10 mouse cellular contexts compared by ENCODE assay signal in the genomic region with DNA sequence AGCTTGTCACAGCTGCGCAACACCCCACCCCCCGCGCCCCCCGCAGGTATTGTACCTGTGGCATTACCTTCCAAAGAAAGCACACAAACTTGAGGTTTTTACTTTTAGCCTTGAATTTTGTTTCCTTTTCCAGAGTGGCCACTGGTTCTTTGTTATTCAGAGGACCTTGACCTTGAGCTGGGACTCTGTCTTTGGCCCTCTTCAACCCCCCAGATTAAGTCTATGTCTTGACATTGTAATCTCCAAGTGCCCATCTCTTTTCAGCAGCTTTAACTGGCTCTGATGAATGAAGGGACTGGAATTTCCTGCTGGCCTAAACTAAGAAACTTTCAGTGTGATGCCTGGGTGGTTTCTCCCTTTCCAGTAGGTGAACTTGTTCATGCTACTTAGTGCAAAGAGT. TPM values are rescaled to one million over a fixed set of nuclear protein-coding genes. Genes with fewer than 3 reads are reported as not detected.
DNase-seq lines count a peak whose midpoint lies in the region; ATAC-seq and TF ChIP-seq lines count a peak whose summit lies in the region.
"Had no signal": no experiment of that assay in that cellular context is flagged by ENCODE, and none has a peak within 500 bp of the region (broad histone marks: within the 10 kb centered on the region; RNA-seq: fewer than 3 reads in every experiment).

No protein-coding gene starts in this region.

- H3K27me3 ChIP-seq in heart, postnatal 0 days (ENCODE audit: control insufficient read depth, insufficient read depth, low read length): no peaks in the 10 kb centered on the region
- no peaks in the 10 kb centered on the region for H3K27me3 ChIP-seq in embryonic facial prominence, embryonic 12.5 days
- no peaks in the 10 kb centered on the region for H3K27me3 ChIP-seq in intestine, embryonic 16.5 days (replicated peaks; ENCODE audit: control insufficient read depth, insufficient read depth, low read length)
- H3K27me3 ChIP-seq in myocyte (ENCODE audit: control insufficient read depth, insufficient read depth, insufficient read length): no peaks in the 10 kb centered on the region

- ATAC-seq in heart, postnatal 0 days (ENCODE audit: insufficient read depth, low read depth): no peak
- no peak for ATAC-seq in embryonic facial prominence, embryonic 12.5 days (ENCODE audit: insufficient number of reproducible peaks, insufficient read depth, low FRiP score, low TSS enrichment)
- no peak for ATAC-seq in intestine, embryonic 16.5 days
- ATAC-seq: CD4-positive, CD25-positive, alpha-beta regulatory T cell, adult 4 months had no signal

- peaks cover 7% of the 10 kb centered on the region; the same call in 1 of the 2 replicates for H3K4me1 ChIP-seq in heart, postnatal 0 days (ENCODE audit: control insufficient read depth, insufficient read depth)
- H3K4me1 ChIP-seq in embryonic facial prominence, embryonic 12.5 days: 0 out of 2 replicates have a peak, but pooled peaks cover 3% of the 10 kb centered on the region
- H3K4me1 ChIP-seq in intestine, embryonic 16.5 days (ENCODE audit: control insufficient read depth, insufficient read depth, low read length): peaks cover 6% of the 10 kb centered on the region

- no peak for TF ChIP-seq POLR2A in myocyte (IDR thresholded peaks at IDR 0.05; ENCODE audit: insufficient read length, low read depth)

- no peak for TF ChIP-seq CTCF in heart, postnatal 0 days (IDR thresholded peaks at IDR 0.05; ENCODE audit: low read depth)

- H3ac ChIP-seq in myocyte (ENCODE audit: control insufficient read depth, insufficient read length): no peak overlapping the region

- DNase-seq in heart, postnatal 0 days (ENCODE audit: low spot score): no peak
- no peak for DNase-seq in heart, postnatal 10 days
- DNase-seq in frontal cortex, postnatal 36 days (ENCODE audit: low spot score in 2 of 2): no peak
- no peak for DNase-seq in urinary bladder, postnatal 4 days (ENCODE audit: low spot score in 2 of 2)
- no peak for DNase-seq in right cerebral cortex, adult 18-20 months

- H3K9ac ChIP-seq in heart, postnatal 0 days (replicated peaks; ENCODE audit: low read depth, low read length): no peak overlapping the region
- no peak overlapping the region for H3K9ac ChIP-seq in embryonic facial prominence, embryonic 12.5 days
- H3K9ac ChIP-seq in intestine, embryonic 16.5 days (ENCODE audit: low read depth, low read length): peak overlapping the region; percentile 84

- no peaks in the 10 kb centered on the region for H3K79me2 ChIP-seq in myocyte (ENCODE audit: control insufficient read depth, insufficient read depth)

- intact Hi-C loops in heart, postnatal 10 days (cut with DNase I): loop anchor here (1.0 to 10.0 kb wide), 4 partner anchors 69 to 375 kb away; partner anchors contain the start of gene Heca

- H3K4me2 ChIP-seq in heart, postnatal 0 days (ENCODE audit: low read depth, low read length): peak overlapping the region; percentile 98
- H3K4me2 ChIP-seq in embryonic facial prominence, embryonic 12.5 days (replicated peaks): peak overlapping the region; percentile 81
- H3K4me2 ChIP-seq in intestine, embryonic 16.5 days (ENCODE audit: low read depth, low read length): peak overlapping the region; percentile 98
- H3K4me2 ChIP-seq in myocyte (ENCODE audit: low read depth): peak overlapping the region; percentile 70

- no peak overlapping the region for H3K27ac ChIP-seq in heart, postnatal 0 days (ENCODE audit: low read depth)
- no peak overlapping the region for H3K27ac ChIP-seq in embryonic facial prominence, embryonic 12.5 days
- H3K27ac ChIP-seq in intestine, embryonic 16.5 days (ENCODE audit: low read length): no peak overlapping the region

- H3K9me3 ChIP-seq in heart, postnatal 0 days (replicated peaks; ENCODE audit: control insufficient read depth, low read length): no peaks in the 10 kb centered on the region
- H3K9me3 ChIP-seq in embryonic facial prominence, embryonic 12.5 days: no peaks in the 10 kb centered on the region
- no peaks in the 10 kb centered on the region for H3K9me3 ChIP-seq in intestine, embryonic 16.5 days (ENCODE audit: control insufficient read depth, low read length)
- H3K9me3 ChIP-seq: megakaryocyte, embryonic 14.5 days had no signal

- no peaks in the 10 kb centered on the region for H3K36me3 ChIP-seq in heart, postnatal 0 days (replicated peaks; ENCODE audit: control insufficient read depth, insufficient read depth, low read length)
- H3K36me3 ChIP-seq in embryonic facial prominence, embryonic 12.5 days: no peaks in the 10 kb centered on the region
- no peaks in the 10 kb centered on the region for H3K36me3 ChIP-seq in intestine, embryonic 16.5 days (ENCODE audit: control insufficient read depth, insufficient read depth, low read length)
- no peaks in the 10 kb centered on the region for H3K36me3 ChIP-seq in myocyte (ENCODE audit: control insufficient read depth, insufficient read depth)

- 32% methylated on average over 4 of the region's 4 CpGs for WGBS in heart, postnatal 0 days
- WGBS in embryonic facial prominence, embryonic 12.5 days: 23% methylated on average over 4 of the region's 4 CpGs
- 23% methylated on average over 4 of the region's 4 CpGs for WGBS in intestine, embryonic 16.5 days

- peak overlapping the region; percentile 73 for H3K4me3 ChIP-seq in heart, postnatal 0 days (ENCODE audit: low read depth, low read length)
- peak overlapping the region; percentile 72 for H3K4me3 ChIP-seq in embryonic facial prominence, embryonic 12.5 days
- H3K4me3 ChIP-seq in intestine, embryonic 16.5 days (ENCODE audit: low read length): peak overlapping the region; percentile 83
- peak overlapping the region; percentile 24 for H3K4me3 ChIP-seq in myocyte

- TF ChIP-seq EP300 in heart, postnatal 0 days (IDR thresholded peaks at IDR 0.05; ENCODE audit: low read depth): no peak

TF ChIP-seq in myocyte, 11 proteins besides CTCF, POLR2A, EP300 and RAD21:
- no peak for TF ChIP-seq MYOD1 (IDR thresholded peaks at IDR 0.05; ENCODE audit: control insufficient read depth in 1 of 3, insufficient read length in 2 of 3, low read depth in 2 of 3)
- TF ChIP-seq MAX (IDR thresholded peaks at IDR 0.05; ENCODE audit: low read depth): no peak
- no peak for TF ChIP-seq POLR2AphosphoS2 (IDR thresholded peaks at IDR 0.05; ENCODE audit: insufficient read length, low read depth)
- TF ChIP-seq MYOG (IDR thresholded peaks at IDR 0.05; ENCODE audit: control insufficient read depth in 1 of 3, insufficient read depth in 1 of 3, insufficient read length in 2 of 3, low read depth in 2 of 3): no peak
- TF ChIP-seq E2F4 (IDR thresholded peaks at IDR 0.05; ENCODE audit: insufficient read depth): no peak
- no peak for TF ChIP-seq TCF12 (IDR thresholded peaks at IDR 0.05; ENCODE audit: insufficient read depth, poor library complexity, severe bottlenecking)
- TF ChIP-seq SRF (IDR thresholded peaks at IDR 0.05; ENCODE audit: control insufficient read depth, insufficient read length, low read depth): no peak
- no peak for TF ChIP-seq USF1 (IDR thresholded peaks at IDR 0.05; ENCODE audit: low read depth)
- TF ChIP-seq CEBPB (IDR thresholded peaks at IDR 0.05; ENCODE audit: insufficient read depth, poor library complexity, severe bottlenecking): no peak
- TF ChIP-seq REST (IDR thresholded peaks at IDR 0.05; ENCODE audit: insufficient read depth, insufficient read length): no peak
- no peak for TF ChIP-seq TCF3 (IDR thresholded peaks at IDR 0.05; ENCODE audit: insufficient read length, low read depth)
TF ChIP-seq in myocyte: peak in this region for 0.

RNA-seq across cellular contexts. Expression of gene Nhsl1, which starts 0.9 kb away (rescaled TPM):
- 20.1 and 31.7 TPM in 2 replicates for total RNA-seq in heart, postnatal 0 days (2014; rRNA removed; ENCODE audit: low replicate concordance)
- 8.8 and 10.1 TPM in 2 replicates for polyA plus RNA-seq in heart, postnatal 0 days (2015; fragmentation: Nextera tagmentation; extraction: Ambion mirVana)
- 10 to 100 TPM; 22.1 to 29.6 TPM for total RNA-seq in heart, postnatal 10 days (2021)
- polyA plus RNA-seq in embryonic facial prominence, embryonic 12.5 days (2016; fragmentation: Nextera tagmentation; extraction: Ambion mirVana): 10.2 and 10.6 TPM in 2 replicates
- polyA plus RNA-seq in intestine, embryonic 16.5 days (2015; fragmentation: Nextera tagmentation; extraction: Ambion mirVana): 8.1 and 9.3 TPM in 2 replicates
- 5.4 TPM for polyA plus RNA-seq in myocyte (2012; fragmentation: generic; extraction: Trizol)

Comparison
In these comparisons a context has a peak if more than half of its experiments do, and no peak if none do; other contexts are left out.
1. H3K4me3 ChIP-seq: peak in every context shown above with its lines; median percentile 83 in intestine, embryonic 16.5 days; 73 in heart, postnatal 0 days; 72 in embryonic facial prominence, embryonic 12.5 days; 24 in myocyte.